Mouse (Mus musculus) left cerebral cortex, adult 2 months (tissue): Measurements from ENCODE around the gene Hoxd3. TPM values are rescaled to one million over a fixed set of nuclear protein-coding genes. Genes with fewer than 3 reads are reported as not detected.

Experiments
- DNase-seq, 2 experiments: peaks; one replicate each; pipeline ENCODE4 v3.0.0; 2021 to 2022; ENCODE audit warnings: low spot score in 2 of 2, mixed read lengths in 1 of 2; ENCODE audit errors: extremely low spot score in 1 of 2
- H3K27ac ChIP-seq: fragments of 200-600 bp; 2 replicates; pipeline ENCODE4 v1.8.1; 2022
- H3K4me3 ChIP-seq: fragments of 200-600 bp; 2 replicates; pipeline ENCODE4 v1.8.1; 2022
- CTCF ChIP-seq: fragments of 200-600 bp; IDR thresholded peaks from 2 replicates; pipeline ENCODE4 v1.8.1; 2022; ENCODE audit warnings: antibody characterized with exemption, mild to moderate bottlenecking, moderate library complexity
- intact Hi-C: fragments of 180-260 bp; cut with DNase I; formaldehyde crosslinking; loops from one replicate; pipeline ENCODE4 v1.15.1; 2025
- total RNA-seq, 2 experiments: library from RNA; stranded (reverse); gene quantifications; 2 replicates each; pipeline ENCODE4 v1.2.3; 2021

The Hoxd3 gene
- total RNA-seq, 2 experiments from 2014 or later, result not detected

- intact Hi-C loops, result loop anchor here (5.0 to 10.0 kb wide), 6 partner anchors 37 to 720 kb away; no protein-coding TSS in a partner anchor
These were observed 6.7 kb upstream of the Hoxd3 start for GRCm38 (mm10) chr2:74704999-74705466.

GRCm38 (mm10) chr2:74705467-74706089 lies 6.1 kb upstream of the Hoxd3 start:
- DNase-seq, result no peak
- no peak overlapping the region for H3K4me3 ChIP-seq
- intact Hi-C loops, result loop anchor here (5.0 to 10.0 kb wide), 2 partner anchors 37 to 719 kb away; no protein-coding TSS in a partner anchor
- no peak for TF ChIP-seq CTCF
- H3K27ac ChIP-seq, result no peak overlapping the region

More at GRCm38 (mm10) chr2:74704999-74705466, 6.7 kb upstream of the Hoxd3 start:
- no peak for TF ChIP-seq CTCF
- no peak overlapping the region for H3K4me3 ChIP-seq
- no peak overlapping the region for H3K27ac ChIP-seq
- DNase-seq, result no peak

- no peak for TF ChIP-seq CTCF
- Histone ChIP-seq H3K4me3 (no peak overlapping the region), H3K27ac (no peak overlapping the region)
- intact Hi-C loops, result loop anchor here (5.0 to 10.0 kb wide), 2 partner anchors 36 to 718 kb away; no protein-coding TSS in a partner anchor
- no peak for DNase-seq
These were observed 5.2 kb upstream of the Hoxd3 start for GRCm38 (mm10) chr2:74706393-74706960.

GRCm38 (mm10) chr2:74707599-74707998 lies 4.1 kb upstream of the Hoxd3 start:
- Histone ChIP-seq H3K27ac (no peak overlapping the region), H3K4me3 (no peak overlapping the region)
- TF ChIP-seq CTCF, result no peak
- DNase-seq, result no peak
- intact Hi-C loops, result loop anchor here (5.0 to 10.0 kb wide), 2 partner anchors 35 to 717 kb away; no protein-coding TSS in a partner anchor

GRCm38 (mm10) chr2:74708676-74709075 lies 3.1 kb upstream of the Hoxd3 start:
- TF ChIP-seq CTCF, result no peak
- intact Hi-C loops, result loop anchor here (5.0 to 10.0 kb wide), 2 partner anchors 34 to 716 kb away; no protein-coding TSS in a partner anchor

GRCm38 (mm10) chr2:74709465-74710419 lies 2.0 kb upstream of the Hoxd3 start:
- Histone ChIP-seq H3K27ac (no peak overlapping the region), H3K4me3 (no peak overlapping the region)
- intact Hi-C loops, result loop anchor here (5.0 to 10.0 kb wide), 3 partner anchors 33 to 715 kb away; partner anchors contain the start of gene Evx2
- no peak for DNase-seq
- no peak for TF ChIP-seq CTCF

More at GRCm38 (mm10) chr2:74708676-74709075, 3.1 kb upstream of the Hoxd3 start:
- Histone ChIP-seq H3K27ac (no peak overlapping the region), H3K4me3 (no peak overlapping the region)
- DNase-seq, result no peak

GRCm38 (mm10) chr2:74710929-74711543 lies 691 bp upstream of the Hoxd3 start:
- no peak overlapping the region for H3K4me3 ChIP-seq
- no peak for DNase-seq
- no peak overlapping the region for H3K27ac ChIP-seq
- intact Hi-C loops, result loop anchor here (5.0 kb wide), 1 partner anchor 54 kb away; the partner anchor contains the start of gene Evx2
- no peak for TF ChIP-seq CTCF

GRCm38 (mm10) chr2:74713239-74714150 lies 1.8 kb downstream of the Hoxd3 start:
- H3K4me3 ChIP-seq, result no peak overlapping the region
- H3K27ac ChIP-seq, result no peak overlapping the region
- no peak for DNase-seq
- intact Hi-C loops, result loop anchor here (2.0 to 5.0 kb wide), 2 partner anchors 56 to 425 kb away; partner anchors contain the start of gene Evx2
- no peak for TF ChIP-seq CTCF

GRCm38 (mm10) chr2:74714156-74714789 lies 2.5 kb downstream of the Hoxd3 start:
- DNase-seq, result no peak
- Histone ChIP-seq H3K4me3 (no peak overlapping the region), H3K27ac (no peak overlapping the region)
- intact Hi-C loops, result loop anchor here (2.0 to 5.0 kb wide), 2 partner anchors 57 to 425 kb away; partner anchors contain the start of gene Evx2
- no peak for TF ChIP-seq CTCF
